Mouse (Mus musculus) hindbrain, embryonic 14.5 days (tissue): ENCODE data around the gene Tmco5b. TPM values are rescaled to one million over a fixed set of nuclear protein-coding genes. Genes with fewer than 3 reads are reported as not detected.

Experiments
- ATAC-seq: fragments of 200-750 bp; cut with Nextera tagmentation; 2 replicates; pipeline ENCODE4 v1.8.0; 2017; ENCODE audit warnings: moderate number of reproducible peaks, mild to moderate bottlenecking, moderate TSS enrichment, moderate library complexity; ENCODE audit not compliant: low FRiP score
- DNase-seq: peaks from one replicate; pipeline ENCODE4 v3.0.0-alpha.2; 2015; ENCODE audit warnings: low spot score
- H3K27ac ChIP-seq: fragments of 300-500 bp; sonication (generic); 2 replicates; pipeline ENCODE4 v1.5.1; 2014; ENCODE audit warnings: mild to moderate bottlenecking, moderate library complexity
- H3K27me3 ChIP-seq: fragments of 300-500 bp; sonication (generic); 2 replicates; pipeline ENCODE4 v1.6.1; 2014; ENCODE audit warnings: mild to moderate bottlenecking, low read length, mixed read lengths; ENCODE audit not compliant: control insufficient read depth, insufficient read depth
- H3K36me3 ChIP-seq: fragments of 300-500 bp; sonication (generic); replicated peaks from 2 replicates; pipeline ENCODE4 v1.6.1; 2014; ENCODE audit not compliant: control insufficient read depth, insufficient read depth
- H3K4me1 ChIP-seq: fragments of 300-500 bp; sonication (generic); replicated peaks from 2 replicates; pipeline ENCODE4 v1.6.1; 2014; ENCODE audit warnings: antibody characterized with exemption, low read length, mixed read lengths; ENCODE audit not compliant: control insufficient read depth, insufficient read depth
- H3K4me2 ChIP-seq: fragments of 300-500 bp; sonication (generic); replicated peaks from 2 replicates; pipeline ENCODE4 v1.6.1; 2014; ENCODE audit warnings: mild to moderate bottlenecking, moderate library complexity
- H3K4me3 ChIP-seq: fragments of 300-500 bp; sonication (generic); replicated peaks from 2 replicates; pipeline ENCODE4 v1.5.1; 2014; ENCODE audit warnings: mild to moderate bottlenecking, low read length
- H3K9ac ChIP-seq: fragments of 300-500 bp; sonication (generic); 2 replicates; pipeline ENCODE4 v1.6.1; 2014
- H3K9me3 ChIP-seq: fragments of 300-500 bp; sonication (generic); 2 replicates; pipeline ENCODE4 v1.6.1; 2016; ENCODE audit warnings: low read length; ENCODE audit not compliant: control insufficient read depth
- WGBS: fragments of 180-500 bp; shearing (Covaris S2); extraction: QIAGEN DNeasy Blood & Tissue Kit; methylation state at CpG from one replicate; pipeline ENCODE4 v1.1.7; 2014; 5-methylcytosine and 5-hydroxymethylcytosine counted together
- polyA plus RNA-seq: library from polyadenylated mRNA; unstranded; fragments of >200 nt; fragmentation: Nextera tagmentation; extraction: Ambion mirVana; gene quantifications from 2 replicates; pipeline ENCODE4 v1.2.1, GENCODE M21; 2014

Tmco5b gene
- polyA plus RNA-seq, 1 experiment from 2014 or later: 0.16 TPM

- no peak for DNase-seq
- no peaks in the 10 kb centered on the region for H3K27me3 ChIP-seq
- 90% methylated on average over 3 of the region's 3 CpGs for WGBS
- H3K36me3 ChIP-seq: no peaks in the 10 kb centered on the region
- no peaks in the 10 kb centered on the region for H3K4me1 ChIP-seq
- no peak overlapping the region for H3K27ac ChIP-seq
- no peaks in the 10 kb centered on the region for H3K9me3 ChIP-seq
- no peak overlapping the region for H3K4me2 ChIP-seq
- H3K9ac ChIP-seq: no peak overlapping the region
- ATAC-seq: no peak
- H3K4me3 ChIP-seq: no peak overlapping the region
Measured at GRCm38 (mm10) chr2:113335561-113336294, 50.2 kb downstream of the Tmco5b start.

- Histone ChIP-seq H3K9me3 (no peaks in the 10 kb centered on the region), H3K4me1 (no peaks in the 10 kb centered on the region), H3K27ac (no peak overlapping the region), H3K9ac (no peak overlapping the region), H3K4me2 (no peak overlapping the region), H3K36me3 (no peaks in the 10 kb centered on the region), H3K27me3 (no peaks in the 10 kb centered on the region), H3K4me3 (no peak overlapping the region)
- ATAC-seq (no peak), DNase-seq (no peak)
- 91% methylated on average over 2 of the region's 2 CpGs for WGBS
Measured at GRCm38 (mm10) chr2:113344536-113344935, 59.0 kb downstream of the Tmco5b start.

Other genes starting within 250 kb of the Tmco5b start
- 5.6 and 6.6 TPM in 2 replicates for gene Ryr3, start 68.6 kb upstream of the Tmco5b start, polyA plus RNA-seq
- 0.56 and 0.67 TPM in 2 replicates for gene Fmn1, start 42.0 kb downstream of the Tmco5b start, polyA plus RNA-seq